ENCODE assay signal across 13 mouse cellular contexts in the genomic region with DNA sequence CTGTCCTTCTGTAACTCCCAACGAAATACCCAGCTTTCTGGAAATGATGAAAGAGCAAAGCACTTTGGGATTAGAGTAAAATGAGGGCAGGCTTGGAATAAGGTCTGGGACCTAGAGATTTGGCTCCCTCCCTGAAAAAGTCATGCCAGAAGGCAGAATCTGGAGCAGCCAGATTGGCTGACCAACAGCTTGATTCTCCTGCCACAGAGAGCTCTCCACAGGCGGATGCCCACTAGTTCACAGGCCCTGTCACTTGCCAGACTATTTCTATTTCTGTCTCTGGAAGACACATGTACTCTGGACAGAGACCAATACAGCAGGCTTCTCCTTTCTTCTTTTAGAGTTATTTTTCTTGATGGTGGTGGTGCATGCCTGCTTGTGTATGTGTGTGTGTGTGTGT. TPM values are rescaled to one million over a fixed set of nuclear protein-coding genes. Genes with fewer than 3 reads are reported as not detected.
DNase-seq lines count a peak whose midpoint lies in the region; ATAC-seq and TF ChIP-seq lines count a peak whose summit lies in the region.
"Had no signal": no experiment of that assay in that cellular context is flagged by ENCODE, and none has a peak within 500 bp of the region (broad histone marks: within the 10 kb centered on the region; RNA-seq: fewer than 3 reads in every experiment).

No protein-coding gene starts in this region.

- no peak for TF ChIP-seq CTCF in testis, adult 2 months (IDR thresholded peaks at IDR 0.05; ENCODE audit: control insufficient read depth, insufficient read depth, insufficient replicate concordance, low read depth, low read length)

- no peaks in the 10 kb centered on the region for H3K4me1 ChIP-seq in hindbrain, embryonic 16.5 days (ENCODE audit: control insufficient read depth, insufficient read depth, low read depth, low read length)
- peaks cover 4% of the 10 kb centered on the region for H3K4me1 ChIP-seq in hindbrain, embryonic 13.5 days (replicated peaks)
- H3K4me1 ChIP-seq in testis, adult 2 months (ENCODE audit: control insufficient read depth, insufficient read depth, low read length): peaks cover 2% of the 10 kb centered on the region; the same call in 1 of the 2 replicates
- no peaks in the 10 kb centered on the region for H3K4me1 ChIP-seq in forebrain, embryonic 14.5 days (ENCODE audit: control insufficient read depth, insufficient read depth, low read length)
- 0 out of 2 replicates have a peak, but pooled peaks cover 5% of the 10 kb centered on the region for H3K4me1 ChIP-seq in hindbrain, embryonic 10.5 days (replicated peaks)

- no peak overlapping the region for H3K9ac ChIP-seq in hindbrain, embryonic 16.5 days (ENCODE audit: low read depth, low read length)
- no peak overlapping the region for H3K9ac ChIP-seq in hindbrain, embryonic 13.5 days
- H3K9ac ChIP-seq in forebrain, embryonic 14.5 days (ENCODE audit: low read length): no peak overlapping the region
- H3K9ac ChIP-seq: lung, embryonic 14.5 days had no signal

- H3K9me3 ChIP-seq in hindbrain, embryonic 16.5 days (ENCODE audit: control insufficient read depth, low read length): no peaks in the 10 kb centered on the region
- H3K9me3 ChIP-seq in hindbrain, embryonic 13.5 days: no peaks in the 10 kb centered on the region
- H3K9me3 ChIP-seq in forebrain, embryonic 14.5 days (replicated peaks; ENCODE audit: control insufficient read depth, low read length): no peaks in the 10 kb centered on the region
- H3K9me3 ChIP-seq in hindbrain, embryonic 10.5 days: no peaks in the 10 kb centered on the region

- TF ChIP-seq POLR2A in testis, adult 2 months (IDR thresholded peaks at IDR 0.05; ENCODE audit: control insufficient read depth, low read depth, low read length): no peak

- WGBS in hindbrain, embryonic 16.5 days: 69% methylated on average over 2 of the region's 2 CpGs
- WGBS in hindbrain, embryonic 13.5 days: 85% methylated on average over 2 of the region's 2 CpGs
- 91% methylated on average over 2 of the region's 2 CpGs for WGBS in forebrain, embryonic 14.5 days
- WGBS in hindbrain, embryonic 10.5 days: 76% methylated on average over 2 of the region's 2 CpGs

- H3K27me3 ChIP-seq in hindbrain, embryonic 16.5 days (replicated peaks; ENCODE audit: control insufficient read depth, insufficient read depth, low read length): no peaks in the 10 kb centered on the region
- no peaks in the 10 kb centered on the region for H3K27me3 ChIP-seq in hindbrain, embryonic 13.5 days
- H3K27me3 ChIP-seq in testis, adult 2 months (ENCODE audit: control insufficient read depth, insufficient read depth, low read length): no peaks in the 10 kb centered on the region
- no peaks in the 10 kb centered on the region for H3K27me3 ChIP-seq in forebrain, embryonic 14.5 days (replicated peaks; ENCODE audit: control insufficient read depth, insufficient read depth, low read length)
- no peaks in the 10 kb centered on the region for H3K27me3 ChIP-seq in hindbrain, embryonic 10.5 days (ENCODE audit: insufficient read depth, poor library complexity, severe bottlenecking)

- no peak overlapping the region for H3K4me3 ChIP-seq in hindbrain, embryonic 16.5 days (ENCODE audit: low read length)
- H3K4me3 ChIP-seq in hindbrain, embryonic 13.5 days: no peak overlapping the region
- H3K4me3 ChIP-seq in testis, adult 2 months (ENCODE audit: control insufficient read depth, low read depth, low read length): no peak overlapping the region
- H3K4me3 ChIP-seq in forebrain, embryonic 14.5 days (ENCODE audit: low read depth, low read length): no peak overlapping the region
- no peak overlapping the region for H3K4me3 ChIP-seq in hindbrain, embryonic 10.5 days

- peak; percentile 80 for ATAC-seq in hindbrain, embryonic 16.5 days
- no peak for ATAC-seq in hindbrain, embryonic 13.5 days (ENCODE audit: low FRiP score)
- ATAC-seq in forebrain, embryonic 14.5 days: no peak

- H3K27ac ChIP-seq in hindbrain, embryonic 16.5 days (ENCODE audit: low read depth, low read length): peak overlapping the region; percentile 29; the same call in 1 of the 2 replicates
- H3K27ac ChIP-seq in hindbrain, embryonic 13.5 days: no peak overlapping the region
- H3K27ac ChIP-seq in testis, adult 2 months (ENCODE audit: control insufficient read depth, insufficient read depth, low read depth, low read length): peak overlapping the region; percentile 69
- no peak overlapping the region for H3K27ac ChIP-seq in forebrain, embryonic 14.5 days (ENCODE audit: low read depth, low read length)
- H3K27ac ChIP-seq in hindbrain, embryonic 10.5 days: no peak overlapping the region
- H3K27ac ChIP-seq: kidney, postnatal 0 days had no signal

- no peak for DNase-seq in testis, postnatal 14 days (ENCODE audit: low spot score)
- DNase-seq in heart, adult 8-10 months (ENCODE audit: low spot score): peak; percentile 63
- no peak for DNase-seq in urinary bladder, postnatal 10 days (ENCODE audit: low spot score)
- DNase-seq in forebrain, embryonic 14.5 days (ENCODE audit: low spot score): no peak
- DNase-seq in hindbrain, embryonic 10.5 days (ENCODE audit: low spot score): no peak
- DNase-seq: lung, embryonic 14.5 days; retina, postnatal 1 day had no signal

- no peak overlapping the region for H3K4me2 ChIP-seq in hindbrain, embryonic 16.5 days (ENCODE audit: low read length)
- H3K4me2 ChIP-seq in hindbrain, embryonic 13.5 days: no peak overlapping the region
- H3K4me2 ChIP-seq in forebrain, embryonic 14.5 days (ENCODE audit: low read length): no peak overlapping the region
- H3K4me2 ChIP-seq: lung, embryonic 14.5 days had no signal

- H3K36me3 ChIP-seq in hindbrain, embryonic 16.5 days (ENCODE audit: control insufficient read depth, insufficient read depth, low read length): no peaks in the 10 kb centered on the region
- no peaks in the 10 kb centered on the region for H3K36me3 ChIP-seq in hindbrain, embryonic 13.5 days
- H3K36me3 ChIP-seq in testis, adult 2 months (ENCODE audit: control insufficient read depth, insufficient read depth, low read length): no peaks in the 10 kb centered on the region
- H3K36me3 ChIP-seq in forebrain, embryonic 14.5 days (ENCODE audit: control insufficient read depth, insufficient read depth, low read length): no peaks in the 10 kb centered on the region
- H3K36me3 ChIP-seq in hindbrain, embryonic 10.5 days: no peaks in the 10 kb centered on the region

RNA-seq across cellular contexts. Expression of gene Txndc2, which starts 41.8 kb away (rescaled TPM):
- polyA plus RNA-seq in hindbrain, embryonic 16.5 days (2015; fragmentation: Nextera tagmentation; extraction: Ambion mirVana): 0.11 TPM in 1 of 2 replicates, not detected in the other
- 0.18 TPM in 1 of 2 replicates, not detected in the other for polyA plus RNA-seq in hindbrain, embryonic 13.5 days (2015; fragmentation: Nextera tagmentation; extraction: Ambion mirVana)
- 219 and 252 TPM in 2 replicates for polyA plus RNA-seq in testis, adult 2 months (2012; rRNA removed)
- total RNA-seq in heart, adult 8-10 months (2022): under 1 TPM in 2 of 4 experiments, not detected in 2; 0.12 to 0.16 TPM
- 0.19 TPM in 1 of 2 replicates, not detected in the other for polyA plus RNA-seq in forebrain, embryonic 14.5 days (2014; fragmentation: Nextera tagmentation; extraction: Ambion mirVana)
- polyA plus RNA-seq in hindbrain, embryonic 10.5 days (2016; fragmentation: Nextera tagmentation; extraction: Ambion mirVana): 0.09 and 0.17 TPM in 2 replicates
- total RNA-seq: left cerebral cortex, postnatal 25 days had no signal
- polyA plus RNA-seq: kidney, postnatal 0 days; stomach, embryonic 16.5 days had no signal

Comparison
In these comparisons a context has a peak if more than half of its experiments do, and no peak if none do; other contexts are left out.
1. H3K27ac ChIP-seq: peak in hindbrain, embryonic 16.5 days (single experiment) and testis, adult 2 months (single experiment); none in hindbrain, embryonic 13.5 days (single experiment), forebrain, embryonic 14.5 days (single experiment) and hindbrain, embryonic 10.5 days (single experiment).
2. RNA of gene Txndc2, which starts 41.8 kb away (polyA plus RNA-seq): 219 to 252 TPM in testis, adult 2 months; 0.19 TPM in forebrain, embryonic 14.5 days, 0.18 TPM in hindbrain, embryonic 13.5 days, 0.09 to 0.17 TPM in hindbrain, embryonic 10.5 days and 0.11 TPM in hindbrain, embryonic 16.5 days; every median in the first group is over 100 times any median in the second.